Mouse (Mus musculus) stomach, embryonic 16.5 days (tissue): Measurements from ENCODE around the gene Tmem266. TPM values are rescaled to one million over a fixed set of nuclear protein-coding genes. Genes with fewer than 3 reads are reported as not detected.

Experiments
- ATAC-seq: fragments of 200-750 bp; cut with Nextera tagmentation; 2 replicates; pipeline ENCODE4 v1.8.0; 2017; ENCODE audit warnings: moderate number of reproducible peaks, moderate TSS enrichment; ENCODE audit not compliant: insufficient read depth, low FRiP score
- H3K27ac ChIP-seq: fragments of 300-500 bp; sonication (generic); 2 replicates; pipeline ENCODE4 v1.5.1; 2014; ENCODE audit warnings: low read length
- H3K27me3 ChIP-seq: fragments of 300-500 bp; sonication (generic); 2 replicates; pipeline ENCODE4 v1.6.1; 2014; ENCODE audit warnings: low read length, control low read depth, mixed read lengths; ENCODE audit not compliant: control insufficient read depth, insufficient read depth
- H3K36me3 ChIP-seq: fragments of 300-500 bp; sonication (generic); 2 replicates; pipeline ENCODE4 v1.6.1; 2014; ENCODE audit warnings: low read length; ENCODE audit not compliant: control insufficient read depth, insufficient read depth
- H3K4me1 ChIP-seq: fragments of 300-500 bp; sonication (generic); 2 replicates; pipeline ENCODE4 v1.6.1; 2014; ENCODE audit warnings: low read length, control low read depth, mixed read lengths; ENCODE audit not compliant: control insufficient read depth, insufficient read depth
- H3K4me2 ChIP-seq: fragments of 300-500 bp; sonication (generic); 2 replicates; pipeline ENCODE4 v1.6.1; 2014; ENCODE audit warnings: low read depth, low read length, mixed read lengths
- H3K4me3 ChIP-seq: fragments of 300-500 bp; sonication (generic); replicated peaks from 2 replicates; pipeline ENCODE4 v1.5.1; 2014; ENCODE audit warnings: mild to moderate bottlenecking, low read length
- H3K9ac ChIP-seq: fragments of 300-500 bp; sonication (generic); 2 replicates; pipeline ENCODE4 v1.6.1; 2014; ENCODE audit warnings: low read length
- H3K9me3 ChIP-seq: fragments of 300-500 bp; sonication (generic); replicated peaks from 2 replicates; pipeline ENCODE4 v1.6.1; 2016; ENCODE audit warnings: low read length, control low read depth; ENCODE audit not compliant: control insufficient read depth
- WGBS: fragments of 180-500 bp; shearing (Covaris S2); extraction: QIAGEN DNeasy Blood & Tissue Kit; methylation state at CpG from one replicate; pipeline ENCODE4 v1.1.7; 2014; 5-methylcytosine and 5-hydroxymethylcytosine counted together
- polyA plus RNA-seq: library from polyadenylated mRNA; unstranded; fragments of >200 nt; fragmentation: Nextera tagmentation; extraction: Ambion mirVana; gene quantifications from 2 replicates; pipeline ENCODE4 v1.2.1, GENCODE M21; 2015

Tmem266 gene
- polyA plus RNA-seq, 1 experiment from 2014 or later: 1.2 TPM

- no peaks in the 10 kb centered on the region for H3K36me3 ChIP-seq
- H3K4me3 ChIP-seq: peak overlapping the region; percentile 20
- peak overlapping the region; percentile 45 for H3K4me2 ChIP-seq
- H3K9me3 ChIP-seq: no peaks in the 10 kb centered on the region
- WGBS: 31% methylated on average over 12 of the region's 12 CpGs
- ATAC-seq: peak; percentile 68
- no peaks in the 10 kb centered on the region for H3K27me3 ChIP-seq
- H3K9ac ChIP-seq: peak overlapping the region; percentile 47; the same call in 1 of the 2 replicates
- peaks cover 3% of the 10 kb centered on the region; the same call in 1 of the 2 replicates for H3K4me1 ChIP-seq
- H3K27ac ChIP-seq: peak overlapping the region; percentile 13; the same call in 1 of the 2 replicates
These were observed 102.7 kb downstream of the Tmem266 start for GRCm38 (mm10) chr9:55429242-55429975.

- peak; percentile 63 for ATAC-seq
- H3K4me2 ChIP-seq: peak overlapping the region; percentile 45
- WGBS: 13% methylated on average over 20 of the region's 20 CpGs
- no peaks in the 10 kb centered on the region for H3K4me1 ChIP-seq
- no peaks in the 10 kb centered on the region for H3K9me3 ChIP-seq
- no peaks in the 10 kb centered on the region for H3K36me3 ChIP-seq
- peak overlapping the region; percentile 20 for H3K4me3 ChIP-seq
- no peaks in the 10 kb centered on the region for H3K27me3 ChIP-seq
- peak overlapping the region; percentile 47 for H3K9ac ChIP-seq
- H3K27ac ChIP-seq: peak overlapping the region; percentile 13; the same call in 1 of the 2 replicates
These were observed 103.4 kb downstream of the Tmem266 start for GRCm38 (mm10) chr9:55430133-55430532.

- ATAC-seq: no peak
- no peak overlapping the region for H3K4me3 ChIP-seq
- no peak overlapping the region for H3K9ac ChIP-seq
- no peaks in the 10 kb centered on the region for H3K9me3 ChIP-seq
- H3K4me2 ChIP-seq: no peak overlapping the region
- no peak overlapping the region for H3K27ac ChIP-seq
- no peaks in the 10 kb centered on the region for H3K27me3 ChIP-seq
- WGBS: 55% methylated on average over 14 of the region's 14 CpGs
- H3K36me3 ChIP-seq: no peaks in the 10 kb centered on the region
- no peaks in the 10 kb centered on the region for H3K4me1 ChIP-seq
These were observed 105.9 kb downstream of the Tmem266 start for GRCm38 (mm10) chr9:55432306-55433289.

- 95% methylated on average over 5 of the region's 5 CpGs for WGBS
These were observed 107.2 kb downstream of the Tmem266 start for GRCm38 (mm10) chr9:55433875-55434274.

DNA sequence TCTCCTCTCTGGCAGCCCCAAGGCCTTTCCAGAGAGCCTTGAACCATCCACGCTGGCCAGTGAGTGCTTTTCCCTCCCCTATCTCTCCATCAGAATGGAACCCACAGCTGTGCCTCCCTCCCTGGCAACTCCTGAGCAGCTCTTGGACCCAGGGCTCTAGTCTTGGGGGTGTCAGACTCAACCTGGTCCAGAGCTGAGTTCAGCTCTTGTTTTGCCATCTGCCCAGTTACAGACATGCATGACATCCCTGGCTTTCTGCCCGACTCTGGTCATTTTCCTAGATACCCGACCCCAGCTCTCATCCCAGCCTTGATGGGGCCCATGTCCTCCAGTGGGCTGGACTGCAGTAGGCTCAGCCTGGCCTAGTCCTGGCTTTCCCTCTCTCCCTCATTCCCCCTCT is 111.7 kb downstream of the Tmem266 start:
- Histone ChIP-seq H3K4me3 (no peak overlapping the region), H3K27ac (no peak overlapping the region), H3K9ac (no peak overlapping the region), H3K9me3 (no peaks in the 10 kb centered on the region), H3K36me3 (no peaks in the 10 kb centered on the region), H3K4me1 (no peaks in the 10 kb centered on the region), H3K4me2 (no peak overlapping the region), H3K27me3 (no peaks in the 10 kb centered on the region)
- ATAC-seq: no peak
- WGBS: 68% methylated on average over 3 of the region's 3 CpGs

More at GRCm38 (mm10) chr9:55433875-55434274, 107.2 kb downstream of the Tmem266 start:
- ATAC-seq: no peak
- H3K27ac ChIP-seq: no peak overlapping the region
- H3K9me3 ChIP-seq: no peaks in the 10 kb centered on the region
- no peak overlapping the region for H3K4me3 ChIP-seq
- H3K36me3 ChIP-seq: no peaks in the 10 kb centered on the region
- H3K9ac ChIP-seq: no peak overlapping the region
- no peak overlapping the region for H3K4me2 ChIP-seq
- H3K4me1 ChIP-seq: no peaks in the 10 kb centered on the region
- no peaks in the 10 kb centered on the region for H3K27me3 ChIP-seq

DNA sequence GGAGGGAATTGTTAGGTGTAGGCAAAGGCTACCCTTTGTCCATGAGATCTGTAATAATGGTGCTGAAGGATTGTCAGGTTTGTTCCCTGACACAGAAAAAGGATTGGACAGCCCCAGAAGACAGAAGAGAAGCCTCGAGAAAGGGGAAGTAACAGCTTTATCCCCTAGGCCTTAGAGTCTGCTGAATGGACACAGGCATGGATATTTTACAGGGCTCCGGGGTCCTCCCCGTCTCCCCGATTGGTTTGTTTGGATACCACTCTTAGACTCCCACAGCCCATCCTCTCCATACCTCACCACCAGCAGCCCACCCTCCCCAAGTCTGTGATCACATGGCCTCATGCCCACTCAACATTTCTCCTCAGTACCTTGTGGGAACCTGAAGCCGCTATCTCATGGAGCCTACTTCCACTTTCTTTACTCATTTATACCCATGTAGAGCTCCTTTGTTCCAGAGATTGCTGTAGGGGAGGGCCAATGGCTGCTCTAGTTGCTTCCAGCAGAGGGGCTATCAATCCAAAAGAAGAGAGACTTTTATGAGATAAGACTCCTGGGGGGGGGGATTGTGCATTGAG is 112.6 kb downstream of the Tmem266 start:
- no peaks in the 10 kb centered on the region for H3K36me3 ChIP-seq
- H3K27me3 ChIP-seq: no peaks in the 10 kb centered on the region
- H3K4me2 ChIP-seq: no peak overlapping the region
- no peak overlapping the region for H3K4me3 ChIP-seq
- no peaks in the 10 kb centered on the region for H3K9me3 ChIP-seq
- H3K4me1 ChIP-seq: no peaks in the 10 kb centered on the region
- WGBS: 83% methylated on average over 5 of the region's 5 CpGs
- ATAC-seq: no peak
- H3K27ac ChIP-seq: no peak overlapping the region
- no peak overlapping the region for H3K9ac ChIP-seq

DNA sequence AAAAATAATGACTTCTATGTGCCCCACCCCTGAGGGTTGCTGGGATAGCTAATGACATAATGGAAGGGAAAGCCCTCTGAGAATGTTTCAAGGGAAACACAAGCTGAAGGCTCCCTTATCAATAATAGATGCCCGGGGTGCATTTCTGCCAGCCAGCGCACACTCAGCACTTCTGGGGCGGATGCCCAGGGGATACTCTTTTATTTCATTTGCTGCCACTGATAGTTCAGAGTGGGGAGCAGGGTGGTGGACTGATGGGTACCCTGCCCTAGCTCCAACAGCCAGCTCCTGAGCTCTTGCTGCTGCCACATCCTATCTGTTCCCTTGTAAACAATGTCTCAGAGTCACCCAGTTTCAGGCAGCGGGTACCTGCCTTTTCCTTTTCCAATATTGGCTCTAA is 120.8 kb downstream of the Tmem266 start:
- H3K4me3 ChIP-seq: no peak overlapping the region
- no peaks in the 10 kb centered on the region for H3K27me3 ChIP-seq
- ATAC-seq: no peak
- H3K9me3 ChIP-seq: no peaks in the 10 kb centered on the region
- no peak overlapping the region for H3K9ac ChIP-seq
- no peak overlapping the region for H3K4me2 ChIP-seq
- H3K36me3 ChIP-seq: no peaks in the 10 kb centered on the region
- no peak overlapping the region for H3K27ac ChIP-seq
- H3K4me1 ChIP-seq: no peaks in the 10 kb centered on the region
- 81% methylated on average over 4 of the region's 4 CpGs for WGBS

- Histone ChIP-seq H3K9me3 (no peaks in the 10 kb centered on the region), H3K27me3 (no peaks in the 10 kb centered on the region), H3K4me1 (no peaks in the 10 kb centered on the region), H3K36me3 (no peaks in the 10 kb centered on the region), H3K9ac (no peak overlapping the region), H3K4me3 (no peak overlapping the region), H3K4me2 (no peak overlapping the region), H3K27ac (no peak overlapping the region)
- no peak for ATAC-seq
- 84% methylated on average over 1 of the region's 1 CpGs for WGBS
These were observed 122.4 kb downstream of the Tmem266 start for GRCm38 (mm10) chr9:55449108-55449507.
